Mouse (Mus musculus): Measurements from ENCODE around the gene Pcdh7. TPM values are rescaled to one million over a fixed set of nuclear protein-coding genes. Genes with fewer than 3 reads are reported as not detected.
"Not testable (repeated sequence)": the region's sequence is repeated elsewhere in the genome, so short reads cannot be mapped to it uniquely, and the experiment has no call there.

Pcdh7 gene
- polyA plus RNA-seq, 1 experiment from 2014 or later = 4.1 TPM

GRCm38 (mm10) chr5:58117896-58118295 is 400.1 kb downstream of the Pcdh7 start:
- Histone ChIP-seq H3K9ac (no peak overlapping the region), H3K4me1 (ENCODE audit: insufficient read depth) (no peaks in the 10 kb centered on the region), H3K4me2 (no peak overlapping the region), H3K4me3 (ENCODE audit: low read depth, low read length) (no peak overlapping the region), H3K9me3 (ENCODE audit: low read depth, low read length) (no peaks in the 10 kb centered on the region), H3K27ac (ENCODE audit: low read depth) (no peak overlapping the region), H3K36me3 (ENCODE audit: insufficient read depth) (no peaks in the 10 kb centered on the region), H3K27me3 (ENCODE audit: insufficient read depth, low read length) (no peaks in the 10 kb centered on the region)
- DNase-seq = no peak
- no peak for ATAC-seq (ENCODE audit: insufficient read depth)
- no peak for TF ChIP-seq CTCF (IDR thresholded peaks at IDR 0.05; ENCODE audit: low read depth)
- 76% methylated on average over 3 of the region's 3 CpGs for WGBS

- DNase-seq = no peak
- no peak for ATAC-seq (ENCODE audit: insufficient read depth)
- TF ChIP-seq CTCF (IDR thresholded peaks at IDR 0.05; ENCODE audit: low read depth) = no peak
Measured at GRCm38 (mm10) chr5:58118930-58119611, 401.3 kb downstream of the Pcdh7 start.

GRCm38 (mm10) chr5:58143897-58144296 is 426.1 kb downstream of the Pcdh7 start:
- TF ChIP-seq CTCF (IDR thresholded peaks at IDR 0.05; ENCODE audit: low read depth) = no peak
- H3K9me3 ChIP-seq (ENCODE audit: low read depth, low read length) = no peaks in the 10 kb centered on the region
- ATAC-seq (ENCODE audit: insufficient read depth) (no peak), DNase-seq (no peak)
- no peak overlapping the region for H3K27ac ChIP-seq (ENCODE audit: low read depth)
- 72% methylated on average over 2 of the region's 2 CpGs for whole genome bisulfite sequencing
- H3K36me3 ChIP-seq (ENCODE audit: insufficient read depth) = no peaks in the 10 kb centered on the region
- H3K4me1 ChIP-seq (ENCODE audit: insufficient read depth) = no peaks in the 10 kb centered on the region
- H3K9ac ChIP-seq = no peak overlapping the region
- no peak overlapping the region for H3K4me2 ChIP-seq
- H3K27me3 ChIP-seq (ENCODE audit: insufficient read depth, low read length) = no peaks in the 10 kb centered on the region
- H3K4me3 ChIP-seq (ENCODE audit: low read depth, low read length) = no peak overlapping the region

More at GRCm38 (mm10) chr5:58118930-58119611, 401.3 kb downstream of the Pcdh7 start:
- no peaks in the 10 kb centered on the region for H3K27me3 ChIP-seq (ENCODE audit: insufficient read depth, low read length)
- no peak overlapping the region for H3K9ac ChIP-seq
- H3K4me2 ChIP-seq = no peak overlapping the region
- H3K4me1 ChIP-seq (ENCODE audit: insufficient read depth) = no peaks in the 10 kb centered on the region
- no peak overlapping the region for H3K4me3 ChIP-seq (ENCODE audit: low read depth, low read length)
- H3K27ac ChIP-seq (ENCODE audit: low read depth) = no peak overlapping the region
- no peaks in the 10 kb centered on the region for H3K36me3 ChIP-seq (ENCODE audit: insufficient read depth)
- H3K9me3 ChIP-seq (ENCODE audit: low read depth, low read length) = no peaks in the 10 kb centered on the region
- 24% methylated on average over 3 of the region's 3 CpGs for WGBS

GRCm38 (mm10) chr5:58153966-58154365 is 436.2 kb downstream of the Pcdh7 start:
- no peak overlapping the region for H3K9ac ChIP-seq
- TF ChIP-seq CTCF (IDR thresholded peaks at IDR 0.05; ENCODE audit: low read depth) = no peak
- no peak overlapping the region for H3K4me3 ChIP-seq (ENCODE audit: low read depth, low read length)
- H3K27me3 ChIP-seq (ENCODE audit: insufficient read depth, low read length) = no peaks in the 10 kb centered on the region
- no peak for DNase-seq
- no peak for ATAC-seq (ENCODE audit: insufficient read depth)
- no peaks in the 10 kb centered on the region for H3K4me1 ChIP-seq (ENCODE audit: insufficient read depth)
- 66% methylated on average over 5 of the region's 5 CpGs for WGBS
- no peak overlapping the region for H3K27ac ChIP-seq (ENCODE audit: low read depth)
- no peaks in the 10 kb centered on the region for H3K36me3 ChIP-seq (ENCODE audit: insufficient read depth)
- H3K9me3 ChIP-seq (ENCODE audit: low read depth, low read length) = no peaks in the 10 kb centered on the region
- no peak overlapping the region for H3K4me2 ChIP-seq

- DNase-seq (no peak), ATAC-seq (ENCODE audit: insufficient read depth) (no peak)
- Histone ChIP-seq H3K36me3 (ENCODE audit: insufficient read depth) (no peaks in the 10 kb centered on the region), H3K9ac (no peak overlapping the region), H3K4me3 (ENCODE audit: low read depth, low read length) (no peak overlapping the region), H3K4me2 (no peak overlapping the region), H3K27me3 (ENCODE audit: insufficient read depth, low read length) (no peaks in the 10 kb centered on the region), H3K4me1 (ENCODE audit: insufficient read depth) (no peaks in the 10 kb centered on the region), H3K9me3 (ENCODE audit: low read depth, low read length) (no peaks in the 10 kb centered on the region), H3K27ac (ENCODE audit: low read depth) (no peak overlapping the region)
- no peak for TF ChIP-seq CTCF (IDR thresholded peaks at IDR 0.05; ENCODE audit: low read depth)
Measured at GRCm38 (mm10) chr5:58172218-58172617, 454.5 kb downstream of the Pcdh7 start.

GRCm38 (mm10) chr5:58174335-58174734 is 456.6 kb downstream of the Pcdh7 start:
- H3K4me1 ChIP-seq (ENCODE audit: insufficient read depth); H3K9ac ChIP-seq; H3K27me3 ChIP-seq (ENCODE audit: insufficient read depth, low read length); H3K4me3 ChIP-seq (ENCODE audit: low read depth, low read length); H3K36me3 ChIP-seq (ENCODE audit: insufficient read depth); H3K27ac ChIP-seq (ENCODE audit: low read depth); H3K4me2 ChIP-seq; H3K9me3 ChIP-seq (ENCODE audit: low read depth, low read length): not testable (repeated sequence)
- ATAC-seq (ENCODE audit: insufficient read depth) = peak; percentile 49; the same call in 1 of the 2 replicates
- DNase-seq = peak; percentile 56

- no peak overlapping the region for H3K9ac ChIP-seq
- H3K27ac ChIP-seq (ENCODE audit: low read depth) = no peak overlapping the region
- WGBS = 98% methylated on average over 3 of the region's 3 CpGs
Measured at GRCm38 (mm10) chr5:58175532-58175931, 457.8 kb downstream of the Pcdh7 start.

More at GRCm38 (mm10) chr5:58175532-58175931, 457.8 kb downstream of the Pcdh7 start:
- no peaks in the 10 kb centered on the region for H3K27me3 ChIP-seq (ENCODE audit: insufficient read depth, low read length)
- TF ChIP-seq CTCF (IDR thresholded peaks at IDR 0.05; ENCODE audit: low read depth) = no peak
- H3K4me3 ChIP-seq (ENCODE audit: low read depth, low read length) = no peak overlapping the region
- H3K36me3 ChIP-seq (ENCODE audit: insufficient read depth) = no peaks in the 10 kb centered on the region
- DNase-seq (no peak), ATAC-seq (ENCODE audit: insufficient read depth) (no peak)
- H3K9me3 ChIP-seq (ENCODE audit: low read depth, low read length) = no peaks in the 10 kb centered on the region
- H3K4me2 ChIP-seq = no peak overlapping the region
- no peaks in the 10 kb centered on the region for H3K4me1 ChIP-seq (ENCODE audit: insufficient read depth)

All from lung, embryonic 14.5 days (tissue).